Mouse (Mus musculus) megakaryocyte, embryonic 14.5 days (primary cell): ENCODE results near the gene Olfr986. TPM values are rescaled to one million over a fixed set of nuclear protein-coding genes. Genes with fewer than 3 reads are reported as not detected.
"Not testable (repeated sequence)": the region's sequence is repeated elsewhere in the genome, so short reads cannot be mapped to it uniquely, and the experiment has no call there.

ENCODE experiments used
- H3K27me3 ChIP-seq: replicated peaks from 2 replicates; pipeline ENCODE3; 2012; ENCODE audit warnings: inconsistent platforms
- H3K36me3 ChIP-seq: replicated peaks from 2 replicates; pipeline ENCODE3; 2012; ENCODE audit warnings: low read length, inconsistent platforms, mixed read lengths
- H3K4me1 ChIP-seq: 2 replicates; pipeline ENCODE4 v1.6.1; 2012; ENCODE audit warnings: inconsistent platforms
- H3K4me3 ChIP-seq: replicated peaks from 2 replicates; pipeline ENCODE3; 2012; ENCODE audit warnings: moderate library complexity, mild to moderate bottlenecking, inconsistent platforms
- H3K9me3 ChIP-seq: 2 replicates; pipeline ENCODE4 v1.6.1; 2012; ENCODE audit warnings: inconsistent platforms
- FLI1 ChIP-seq: IDR thresholded peaks from 2 replicates; pipeline ENCODE4 v1.6.1; 2012; ENCODE audit warnings: low read length, inconsistent platforms, mixed read lengths
- GATA1 ChIP-seq: IDR thresholded peaks from 3 replicates; pipeline ENCODE4 v1.6.1; 2012; ENCODE audit warnings: mixed read lengths, low read length, inconsistent platforms, borderline replicate concordance
- polyA plus RNA-seq: library from polyadenylated mRNA; stranded (reverse); fragments of >175 nt; gene quantifications from 2 replicates; pipeline ENCODE4 v1.2.3, GENCODE M21; 2012; ENCODE audit warnings: low replicate concordance; ENCODE audit not compliant: insufficient read depth

Olfr986 gene
- polyA plus RNA-seq = not detected in 2 replicates

DNA sequence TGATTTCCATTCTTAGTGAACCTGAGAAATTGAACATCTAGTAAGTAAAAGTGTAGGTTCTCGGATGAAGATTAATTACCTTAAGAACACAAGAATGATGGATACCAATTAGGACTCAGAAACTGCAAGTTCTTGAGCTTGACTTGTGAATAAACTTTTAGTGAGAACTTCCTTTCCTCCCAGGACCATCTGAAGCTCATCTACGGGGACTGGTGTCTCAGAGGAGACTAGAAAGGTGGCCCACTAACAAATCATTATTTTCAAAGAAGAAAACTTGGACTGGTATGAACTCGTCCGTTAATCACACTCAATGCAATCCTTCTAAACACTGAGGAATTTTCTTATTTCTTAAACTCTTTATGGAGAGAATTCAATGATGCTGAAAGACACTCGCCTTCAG, at the start of gene Olfr986:
Gene Olfr986 (plus strand): TSS at position 301 of the 400 bp plus-strand sequence.
- no peaks in the 10 kb centered on the region for H3K36me3 ChIP-seq
- TF ChIP-seq GATA1 (no peak), FLI1 (no peak)
- H3K27me3 ChIP-seq = peaks cover 3% of the 10 kb centered on the region
- H3K4me1 ChIP-seq = no peaks in the 10 kb centered on the region
- H3K4me3 ChIP-seq = no peak within 1 kb of the TSS
- no peaks in the 10 kb centered on the region for H3K9me3 ChIP-seq

DNA sequence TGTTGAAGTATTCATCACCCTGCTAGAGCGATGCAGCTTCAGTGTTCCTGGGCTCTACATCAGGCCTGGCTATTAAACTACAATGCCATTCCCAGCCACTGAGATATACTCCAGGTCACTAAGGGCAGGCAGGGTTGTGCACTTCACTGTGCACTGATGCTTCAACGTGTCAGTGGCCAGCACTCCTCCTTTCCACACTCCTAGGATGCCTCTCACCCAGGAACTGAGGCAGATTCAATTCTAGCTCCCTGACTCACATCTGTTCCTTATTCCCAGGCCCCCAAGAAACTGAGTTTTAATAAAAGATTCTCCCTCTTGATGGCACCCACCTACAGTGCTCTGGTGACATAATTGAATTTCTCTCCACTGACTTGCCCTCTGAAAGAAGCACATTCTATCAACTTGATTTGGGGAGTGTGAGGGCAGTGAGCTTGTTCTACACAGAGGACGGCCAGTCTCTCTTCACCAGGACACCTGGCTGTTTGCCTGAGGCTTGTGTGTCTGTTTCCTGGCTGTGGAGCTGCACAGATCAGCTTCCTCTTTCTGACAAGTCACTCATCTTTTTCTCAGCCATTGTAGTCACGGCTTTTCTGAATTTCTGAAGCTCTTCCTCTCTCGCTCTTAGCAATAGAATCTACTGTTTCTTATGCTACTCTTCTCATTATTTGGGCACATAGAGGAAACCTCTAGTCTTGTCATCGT, 43.6 kb upstream of the Olfr986 start:
- H3K4me3 ChIP-seq = peak overlapping the region; percentile 59
- H3K36me3 ChIP-seq = no peaks in the 10 kb centered on the region
- H3K9me3 ChIP-seq = no peaks in the 10 kb centered on the region
- H3K27me3 ChIP-seq = no peaks in the 10 kb centered on the region
- no peaks in the 10 kb centered on the region for H3K4me1 ChIP-seq
- TF ChIP-seq GATA1 (no peak), FLI1 (no peak)

DNA sequence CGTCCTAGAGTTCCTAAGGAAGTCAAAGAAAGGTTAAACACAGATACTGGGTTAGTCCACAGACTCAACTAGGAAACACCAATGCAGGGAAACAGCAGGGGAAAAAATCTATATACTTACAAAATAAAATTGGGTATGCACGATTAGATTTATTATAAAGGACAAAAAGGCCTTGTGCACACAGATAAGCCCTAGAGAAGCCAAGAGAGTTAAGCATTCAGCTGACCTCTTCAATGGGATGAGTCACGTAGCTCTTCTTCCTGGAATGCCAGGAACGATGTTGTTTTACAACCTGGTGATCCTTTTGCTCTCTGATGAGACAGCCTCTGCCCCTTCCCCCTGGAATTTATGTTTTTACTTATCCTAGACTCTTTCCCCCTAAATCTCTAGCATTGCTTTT, 41.2 kb upstream of the Olfr986 start:
- Histone ChIP-seq H3K9me3 (no peaks in the 10 kb centered on the region), H3K4me3 (no peak overlapping the region), H3K36me3 (no peaks in the 10 kb centered on the region), H3K4me1 (no peaks in the 10 kb centered on the region), H3K27me3 (no peaks in the 10 kb centered on the region)
- TF ChIP-seq FLI1 = no peak
- TF ChIP-seq GATA1 = no peak

DNA sequence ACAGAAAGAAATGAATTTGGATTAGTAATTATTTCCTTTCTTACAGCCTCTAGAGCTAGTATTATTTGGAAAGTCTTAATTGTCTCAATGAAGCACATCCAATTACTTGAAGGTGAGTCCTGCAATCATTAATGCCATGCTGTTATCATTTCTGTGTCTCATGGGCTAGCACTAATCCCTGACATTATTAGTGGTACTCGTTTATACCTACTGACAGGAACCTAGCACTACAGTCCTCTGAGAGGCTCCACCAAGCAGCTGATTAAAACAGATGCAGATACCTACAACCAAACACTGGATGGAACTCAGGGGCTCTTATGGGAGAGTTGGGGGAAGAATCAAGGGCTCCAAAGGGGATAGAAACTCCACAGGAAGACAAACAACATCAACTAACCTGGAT, 39.2 kb upstream of the Olfr986 start:
- H3K36me3 ChIP-seq = no peaks in the 10 kb centered on the region
- TF ChIP-seq FLI1 = no peak
- TF ChIP-seq GATA1 = no peak

DNA sequence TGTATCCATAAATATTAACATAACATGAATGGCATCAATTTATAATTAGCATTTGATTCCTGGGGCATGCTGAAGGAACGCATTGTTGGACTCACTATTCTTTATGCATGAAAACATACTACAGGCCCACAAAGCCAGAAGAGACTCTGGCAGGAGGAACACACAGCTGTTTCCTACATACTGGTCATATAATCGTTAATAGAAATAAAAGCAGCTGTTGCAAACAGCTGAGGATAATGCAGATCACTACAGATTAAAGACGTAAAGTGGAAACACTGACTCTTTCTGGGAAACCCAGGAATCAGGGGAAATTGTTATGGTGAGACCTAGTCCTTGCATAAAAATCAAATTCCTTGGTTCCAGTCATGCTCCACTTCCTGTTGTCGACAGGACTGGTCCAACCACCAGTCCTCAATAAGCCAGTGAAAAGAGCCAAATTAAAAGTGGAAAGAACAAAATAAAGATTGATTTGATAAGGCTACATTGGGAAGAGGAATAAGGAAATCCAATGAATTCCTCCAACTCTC, 25.5 kb upstream of the Olfr986 start:
- TF ChIP-seq FLI1 = no peak
- no peak for TF ChIP-seq GATA1
- Histone ChIP-seq H3K27me3 (no peaks in the 10 kb centered on the region), H3K36me3 (no peaks in the 10 kb centered on the region), H3K4me1 (no peaks in the 10 kb centered on the region), H3K9me3 (no peaks in the 10 kb centered on the region), H3K4me3 (no peak overlapping the region)

More for the DNA sequence above, 39.2 kb upstream of the Olfr986 start:
- Histone ChIP-seq H3K4me3 (no peak overlapping the region), H3K9me3 (no peaks in the 10 kb centered on the region), H3K27me3 (no peaks in the 10 kb centered on the region), H3K4me1 (no peaks in the 10 kb centered on the region)

DNA sequence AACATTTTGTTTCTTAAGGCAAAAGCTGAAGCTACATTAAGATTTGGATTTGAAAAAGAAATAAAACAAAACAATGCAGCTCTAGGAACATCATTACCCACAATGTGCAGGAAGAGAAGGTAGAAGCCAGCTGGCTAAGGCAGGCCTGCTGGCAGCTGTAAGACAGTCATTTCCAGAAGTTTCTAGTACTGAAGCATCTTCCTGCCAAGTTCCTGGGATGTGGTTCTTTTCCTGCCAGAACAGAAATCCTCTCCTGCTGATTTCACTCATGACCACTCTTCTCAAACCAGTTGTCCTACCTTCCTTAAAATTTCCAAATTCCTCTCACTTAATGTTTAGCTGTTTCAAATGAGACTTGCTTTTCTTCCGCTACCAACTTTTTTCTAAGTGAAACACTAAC, 14.3 kb upstream of the Olfr986 start:
- Histone ChIP-seq H3K4me3 (no peak overlapping the region), H3K9me3 (no peaks in the 10 kb centered on the region), H3K4me1 (no peaks in the 10 kb centered on the region), H3K27me3 (no peaks in the 10 kb centered on the region), H3K36me3 (no peaks in the 10 kb centered on the region)
- TF ChIP-seq GATA1 (no peak), FLI1 (no peak)

DNA sequence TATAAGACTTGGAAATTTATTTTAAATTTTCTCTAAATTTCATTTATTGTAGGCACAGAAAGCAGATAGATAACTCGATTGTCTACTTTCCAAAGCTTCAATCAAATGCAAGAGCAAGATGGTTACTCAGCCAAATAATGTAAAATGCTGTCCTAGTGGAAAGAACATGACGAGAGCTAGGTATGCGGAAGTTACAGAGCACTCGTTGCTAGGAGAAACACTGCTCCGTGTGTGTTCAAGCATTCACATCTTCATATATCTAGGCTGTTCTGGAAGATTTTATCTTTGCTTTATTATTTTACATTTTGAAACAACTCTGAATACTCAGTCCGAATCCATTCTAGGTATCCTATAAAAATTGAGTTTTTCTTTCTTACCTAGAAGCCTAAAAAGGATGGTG, 3.7 kb upstream of the Olfr986 start:
- TF ChIP-seq GATA1 = no peak
- TF ChIP-seq FLI1 = no peak
- Histone ChIP-seq H3K4me1 (no peaks in the 10 kb centered on the region), H3K27me3 (no peaks in the 10 kb centered on the region), H3K9me3 (no peaks in the 10 kb centered on the region), H3K4me3 (no peak overlapping the region), H3K36me3 (no peaks in the 10 kb centered on the region)

DNA sequence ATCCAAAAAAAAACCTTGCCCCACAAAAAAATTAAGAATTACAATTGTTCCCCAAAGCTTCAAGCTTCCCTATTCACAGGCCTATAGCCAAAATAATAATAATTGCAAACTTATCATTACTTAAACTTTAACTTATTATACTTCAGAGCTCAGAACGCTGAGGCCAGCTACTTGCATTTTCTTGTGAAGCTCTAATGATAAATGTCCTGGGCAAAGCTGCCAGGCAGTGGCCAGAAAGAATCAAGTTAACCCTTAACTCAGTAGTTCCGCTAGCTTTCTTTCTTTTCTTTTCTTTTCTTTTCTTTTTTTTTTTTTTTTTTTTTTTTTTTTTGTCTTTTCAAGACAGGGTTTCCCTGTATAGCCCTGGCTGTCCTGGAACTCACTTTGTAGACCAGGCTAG, 4.4 kb downstream of the Olfr986 start:
- not testable (repeated sequence) for H3K9me3 ChIP-seq, H3K4me3 ChIP-seq, H3K4me1 ChIP-seq, H3K36me3 ChIP-seq, H3K27me3 ChIP-seq

DNA sequence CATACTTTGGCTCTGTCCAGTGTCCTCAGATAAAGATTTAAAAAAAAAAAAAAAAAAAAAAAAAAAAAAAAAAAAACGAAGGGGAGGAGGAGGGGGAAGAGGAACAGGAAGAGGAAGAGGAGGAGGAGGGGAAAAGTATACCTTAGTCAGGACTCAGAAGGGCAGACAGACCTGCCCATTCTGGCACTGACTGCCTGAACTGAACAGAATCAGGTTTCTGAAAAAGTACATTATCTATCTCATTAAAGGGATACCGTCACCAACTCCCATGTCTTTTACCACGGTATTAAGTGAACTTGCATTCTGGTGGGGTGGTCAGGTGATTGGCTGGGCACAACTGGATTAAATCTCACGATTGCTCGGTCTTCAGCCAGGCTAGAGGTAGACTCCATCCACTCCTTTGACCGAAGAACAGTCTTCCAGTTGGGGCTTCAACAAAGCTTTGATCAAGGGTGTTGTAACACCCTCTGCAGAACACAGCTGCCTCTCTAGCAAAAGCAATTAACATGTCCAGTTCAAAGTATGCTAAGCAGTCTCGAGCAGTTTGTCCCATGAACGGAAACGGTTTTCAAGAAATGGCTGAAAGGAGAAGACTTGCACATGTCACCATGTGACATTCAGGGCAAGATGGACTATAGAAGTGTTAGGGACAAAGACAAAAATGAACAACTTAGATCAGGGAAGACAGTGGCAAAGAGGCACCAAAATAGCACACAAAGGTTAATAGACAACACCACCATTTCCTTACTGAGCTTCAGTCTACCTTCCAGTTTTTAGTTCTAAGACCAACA, 10.6 kb downstream of the Olfr986 start:
- Histone ChIP-seq H3K9me3 (no peaks in the 10 kb centered on the region), H3K36me3 (no peaks in the 10 kb centered on the region), H3K4me3 (peak overlapping the region; percentile 94), H3K4me1 (peaks cover 37% of the 10 kb centered on the region), H3K27me3 (peaks cover 6% of the 10 kb centered on the region)
- no peak for TF ChIP-seq GATA1
- no peak for TF ChIP-seq FLI1
